30 mouse cellular contexts compared by ENCODE assay signal in genomic region chr1:90020336-90020735, GRCm38 (mm10). TPM values are rescaled to one million over a fixed set of nuclear protein-coding genes. Genes with fewer than 3 reads are reported as not detected.
"Had no signal": no experiment of that assay in that cellular context is flagged by ENCODE, and none has a peak within 500 bp of the region (broad histone marks: within the 10 kb centered on the region; RNA-seq: fewer than 3 reads in every experiment).

No protein-coding gene starts in this region.

- H3K4me3 ChIP-seq: gastrocnemius, adult 2 months; heart, embryonic 10.5 days; heart, embryonic 12.5 days; hindbrain, embryonic 10.5 days; hindbrain, embryonic 12.5 days; intestine, embryonic 15.5 days; limb, embryonic 13.5 days; limb, embryonic 15.5 days; liver, embryonic 12.5 days had no signal

- H3K27ac ChIP-seq: gastrocnemius, adult 2 months; heart, embryonic 10.5 days; hindbrain, embryonic 10.5 days; hindbrain, embryonic 12.5 days; hindbrain, embryonic 14.5 days; intestine, embryonic 15.5 days; limb, embryonic 13.5 days; limb, embryonic 15.5 days; liver, embryonic 12.5 days; liver, embryonic 14.5 days had no signal

- ATAC-seq: hindbrain, embryonic 16.5 days; inflammation-experienced regulatory T-cells, adult 6 months; intestine, embryonic 15.5 days; intestine, postnatal 0 days; liver, embryonic 12.5 days had no signal

- DNase-seq: gastrocnemius, adult 2 months; gastrocnemius, postnatal 10 days; gastrocnemius, postnatal 25 days; heart, adult 18-20 months; heart, postnatal 10 days; heart, postnatal 4 days; kidney, adult 18-20 months; kidney, adult 8-10 months; kidney, postnatal 10 days; layer of hippocampus, adult 9-11 months; layer of hippocampus, postnatal 36 days; left cerebral cortex, postnatal 4 days had no signal

RNA-seq across cellular contexts. Expression of gene Asb18, which starts 5.9 kb away (rescaled TPM):
- total RNA-seq: granulocyte monocyte progenitor cell, adult 5-6 weeks; liver, adult 2 months had no signal
- polyA plus RNA-seq: inflammation-experienced regulatory T-cells, adult 6 months; intestine, embryonic 15.5 days; intestine, postnatal 0 days; kidney, embryonic 14.5 days; kidney, embryonic 16.5 days; large intestine, adult 2 months; liver, adult 2 months; liver, embryonic 12.5 days; liver, embryonic 14.5 days had no signal
